Mouse (Mus musculus): ENCODE measurements at regions not wholly inside any gene's neighbourhood (a gene's known extent, or its start where the extent isn't known, plus 50 kb on each side); places are given as distances from the start of the nearest gene placed in this dataset.
A peak's percentile ranks its signal among the peaks of the same experiment; 100 is the strongest.

DNA sequence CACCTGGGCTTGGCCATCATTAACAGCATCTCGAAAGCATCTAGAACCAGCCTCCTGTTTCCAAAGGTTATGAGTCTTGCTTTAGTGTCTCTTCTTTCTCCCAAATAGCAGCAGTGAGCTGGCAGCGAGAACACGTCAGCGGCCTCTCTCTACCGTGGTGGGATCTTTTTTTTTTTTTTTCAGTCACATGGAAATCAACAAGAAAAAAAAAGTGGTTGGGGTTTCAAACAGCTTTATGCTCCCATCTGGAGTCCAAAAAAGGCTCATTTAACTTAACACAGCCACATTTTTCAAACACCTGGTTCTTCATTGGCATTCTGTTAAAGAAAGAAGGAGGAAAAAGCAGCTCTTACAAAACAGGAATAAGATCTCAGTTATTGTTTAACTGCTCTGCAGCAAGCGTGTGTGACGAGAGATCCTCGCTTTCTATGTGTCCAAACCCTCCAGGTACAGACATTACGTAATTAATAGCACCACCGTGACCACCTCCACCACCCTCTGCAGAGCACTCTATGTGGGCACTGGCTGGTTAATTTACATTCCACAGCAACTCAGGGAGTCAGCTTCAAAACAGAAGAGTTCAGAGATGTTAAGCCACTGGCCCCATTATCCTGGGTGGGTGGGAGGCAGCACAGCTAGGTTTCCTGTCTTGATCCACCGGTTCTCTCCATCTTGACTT lies 85.3 kb upstream of the Selenok start:
- WGBS: 64% methylated on average over 11 of the region's 11 CpGs
- no peak overlapping the region for H3K4me3 ChIP-seq (replicated peaks; ENCODE audit: low read length)
- peaks cover 2% of the 10 kb centered on the region; the same call in 1 of the 2 replicates for H3K9me3 ChIP-seq (replicated peaks; ENCODE audit: control insufficient read depth, low read length)
- no peak overlapping the region for H3K27ac ChIP-seq (ENCODE audit: low read length)
- H3K4me2 ChIP-seq (ENCODE audit: low read depth, low read length): no peak overlapping the region
- H3K4me1 ChIP-seq (ENCODE audit: control insufficient read depth, insufficient read depth, low read length): no peaks in the 10 kb centered on the region
- no peak for ATAC-seq (ENCODE audit: insufficient read depth, low FRiP score)
- H3K27me3 ChIP-seq (ENCODE audit: control insufficient read depth, insufficient read depth, low read length): no peaks in the 10 kb centered on the region
- H3K36me3 ChIP-seq (ENCODE audit: control insufficient read depth, insufficient read depth, low read length): no peaks in the 10 kb centered on the region
- H3K9ac ChIP-seq (ENCODE audit: low read length): no peak overlapping the region

DNA sequence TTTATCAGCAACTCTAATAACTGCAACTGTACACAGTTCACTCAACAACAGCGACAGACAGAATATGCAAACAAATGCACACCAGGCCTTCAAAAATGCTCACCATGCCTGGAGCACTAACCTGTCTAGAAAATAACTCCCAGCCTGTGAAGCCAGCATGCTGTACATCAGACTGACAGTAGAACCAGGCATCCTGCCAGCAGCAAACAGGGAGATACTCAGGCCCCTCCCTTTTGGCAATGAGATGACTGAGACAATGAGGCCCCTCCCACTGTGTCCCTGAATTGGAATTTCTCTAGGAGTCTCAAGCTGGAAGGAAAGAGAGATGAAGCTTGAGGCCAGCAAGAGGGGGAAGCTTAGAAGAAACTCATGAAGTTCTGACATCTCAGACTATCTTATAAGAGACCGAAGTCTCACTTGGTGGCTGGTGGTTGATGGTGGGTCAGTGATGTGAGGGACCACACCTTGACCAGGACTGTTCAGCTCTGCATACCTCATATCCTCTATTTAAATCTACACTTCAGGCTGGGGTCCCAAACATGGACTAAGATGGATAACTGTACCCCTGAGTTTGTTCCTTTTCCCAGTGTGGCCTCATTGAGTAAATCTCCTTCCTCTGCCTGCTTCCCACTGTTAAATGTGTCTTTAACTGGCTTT lies 72.6 kb upstream of the Selenok start:
- Histone ChIP-seq H3K4me1 (ENCODE audit: control insufficient read depth, insufficient read depth, low read length) (peaks cover 11% of the 10 kb centered on the region; the same call in 1 of the 2 replicates), H3K27me3 (ENCODE audit: control insufficient read depth, insufficient read depth, low read length) (no peaks in the 10 kb centered on the region; the same call in 1 of the 2 replicates), H3K4me3 (replicated peaks; ENCODE audit: low read length) (no peak overlapping the region), H3K4me2 (ENCODE audit: low read depth, low read length) (no peak overlapping the region), H3K27ac (ENCODE audit: low read length) (peak overlapping the region; percentile 25; the same call in 1 of the 2 replicates), H3K9ac (ENCODE audit: low read length) (no peak overlapping the region), H3K36me3 (ENCODE audit: control insufficient read depth, insufficient read depth, low read length) (no peaks in the 10 kb centered on the region), H3K9me3 (replicated peaks; ENCODE audit: control insufficient read depth, low read length) (no peaks in the 10 kb centered on the region)
- 68% methylated on average over 2 of the region's 2 CpGs for whole genome bisulfite sequencing
- peak; percentile 90 for ATAC-seq (ENCODE audit: insufficient read depth, low FRiP score)

DNA sequence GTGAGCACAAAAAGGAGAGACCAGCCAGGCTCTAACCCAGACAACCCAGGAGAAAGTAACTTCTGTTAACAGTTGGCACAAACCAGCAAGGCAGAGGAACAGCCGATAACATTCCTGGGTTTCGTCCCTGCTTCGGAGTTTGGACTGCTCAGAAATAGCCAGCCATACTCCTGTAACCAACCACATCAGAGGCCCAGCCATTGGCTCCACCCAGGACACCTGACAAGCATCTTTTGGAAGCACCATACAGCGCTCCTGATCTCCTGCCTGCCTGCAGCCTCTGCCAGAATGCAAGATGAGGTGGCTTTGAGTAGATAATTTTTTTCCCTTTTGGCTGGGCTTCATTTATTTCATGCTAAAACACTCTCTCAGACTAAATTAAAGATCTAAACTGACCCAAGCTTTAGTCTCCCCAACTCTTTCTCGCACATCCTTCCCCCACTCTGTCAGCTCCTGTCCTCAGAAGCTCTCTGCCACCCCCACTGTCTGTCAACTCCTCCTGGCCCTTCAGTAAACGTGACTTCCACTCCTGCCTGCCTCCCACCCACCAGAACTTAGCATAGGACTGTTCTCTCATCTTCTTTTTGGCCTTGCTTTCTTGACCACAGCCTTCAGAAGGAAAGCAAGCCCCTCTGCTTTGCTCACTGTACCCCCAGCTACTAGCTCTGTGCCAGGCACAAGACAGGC lies 72.0 kb upstream of the Selenok start:
- H3K9ac ChIP-seq (ENCODE audit: low read length): no peak overlapping the region
- no peak for ATAC-seq (ENCODE audit: insufficient read depth, low FRiP score)
- peak overlapping the region; percentile 25; the same call in 1 of the 2 replicates for H3K27ac ChIP-seq (ENCODE audit: low read length)
- no peak overlapping the region for H3K4me3 ChIP-seq (replicated peaks; ENCODE audit: low read length)
- no peaks in the 10 kb centered on the region for H3K27me3 ChIP-seq (ENCODE audit: control insufficient read depth, insufficient read depth, low read length)
- H3K36me3 ChIP-seq (ENCODE audit: control insufficient read depth, insufficient read depth, low read length): no peaks in the 10 kb centered on the region
- H3K4me2 ChIP-seq (ENCODE audit: low read depth, low read length): no peak overlapping the region
- H3K9me3 ChIP-seq (replicated peaks; ENCODE audit: control insufficient read depth, low read length): no peaks in the 10 kb centered on the region
- WGBS: 66% methylated on average over 6 of the region's 6 CpGs
- H3K4me1 ChIP-seq (ENCODE audit: control insufficient read depth, insufficient read depth, low read length): peaks cover 11% of the 10 kb centered on the region; the same call in 1 of the 2 replicates

DNA sequence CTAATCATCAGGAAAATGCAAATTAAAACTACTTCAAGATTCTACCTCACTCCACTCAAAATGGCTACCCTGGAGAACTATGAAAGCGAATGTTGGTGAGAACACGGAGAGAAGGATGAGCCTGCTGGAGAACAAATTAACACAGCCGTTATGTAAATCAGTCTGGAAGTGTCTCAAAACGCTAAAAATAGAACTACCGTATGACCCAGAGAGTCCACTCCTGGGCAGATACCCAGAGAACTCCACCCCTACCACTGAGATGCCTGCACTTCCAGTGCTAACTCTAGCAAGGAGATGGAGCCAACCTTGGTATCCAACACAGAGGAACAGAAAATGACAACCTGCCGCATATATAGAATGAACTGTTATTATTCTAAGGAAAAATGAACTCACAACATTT lies 67.2 kb upstream of the Selenok start:
- WGBS: 72% methylated on average over 6 of the region's 6 CpGs

DNA sequence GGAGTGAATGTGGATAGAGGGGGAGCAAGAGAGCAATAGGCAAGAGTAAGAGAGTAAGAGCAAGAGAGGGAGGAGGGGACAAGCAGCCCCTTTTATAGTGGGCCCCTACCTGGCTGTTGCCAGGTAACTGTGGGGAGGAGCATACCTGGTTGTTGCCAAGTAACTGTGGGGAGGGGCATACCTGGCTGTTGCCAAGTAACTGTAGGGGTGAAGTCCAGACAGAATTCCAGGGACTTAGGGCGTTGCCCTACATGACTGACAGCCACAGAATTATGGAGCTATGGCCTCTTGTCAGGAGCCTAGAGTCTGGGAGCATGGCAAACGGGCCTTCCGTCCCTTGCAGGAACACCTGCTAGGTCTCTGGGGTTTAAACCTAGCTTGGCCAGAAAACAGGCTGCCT lies 64.5 kb upstream of the Selenok start:
- ATAC-seq (ENCODE audit: insufficient read depth, low FRiP score): peak; percentile 71; the same call in 1 of the 2 replicates
- WGBS: 65% methylated on average over 3 of the region's 3 CpGs
- no peak overlapping the region for H3K4me2 ChIP-seq (ENCODE audit: low read depth, low read length)

More for the DNA sequence above, 67.2 kb upstream of the Selenok start:
- H3K9me3 ChIP-seq (replicated peaks; ENCODE audit: control insufficient read depth, low read length): no peaks in the 10 kb centered on the region
- no peak overlapping the region for H3K4me2 ChIP-seq (ENCODE audit: low read depth, low read length)
- peaks cover 1% of the 10 kb centered on the region; the same call in 1 of the 2 replicates for H3K4me1 ChIP-seq (ENCODE audit: control insufficient read depth, insufficient read depth, low read length)
- ATAC-seq (ENCODE audit: insufficient read depth, low FRiP score): no peak
- H3K27me3 ChIP-seq (ENCODE audit: control insufficient read depth, insufficient read depth, low read length): no peaks in the 10 kb centered on the region
- H3K9ac ChIP-seq (ENCODE audit: low read length): no peak overlapping the region
- no peak overlapping the region for H3K27ac ChIP-seq (ENCODE audit: low read length)
- H3K36me3 ChIP-seq (ENCODE audit: control insufficient read depth, insufficient read depth, low read length): no peaks in the 10 kb centered on the region
- H3K4me3 ChIP-seq (replicated peaks; ENCODE audit: low read length): no peak overlapping the region

DNA sequence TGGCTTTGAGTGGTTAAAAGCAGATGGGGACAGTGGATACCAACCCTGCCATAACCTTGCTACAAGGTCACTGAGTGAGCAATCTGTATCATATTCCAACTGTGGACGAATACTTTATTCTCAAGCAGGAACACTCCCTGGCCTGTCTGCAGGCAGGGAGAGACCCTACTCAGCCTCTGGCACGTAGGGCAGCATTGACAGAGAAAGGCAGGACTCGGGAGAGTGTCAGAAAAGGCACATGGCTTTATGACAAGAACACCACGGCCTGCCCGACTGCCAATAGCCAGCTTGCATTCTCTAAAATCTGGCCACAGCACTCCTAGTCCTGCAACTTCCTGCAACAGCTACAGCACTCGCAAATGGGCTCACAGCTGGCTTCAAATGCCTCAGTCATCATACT lies 63.3 kb upstream of the Selenok start:
- no peak for ATAC-seq (ENCODE audit: insufficient read depth, low FRiP score)
- Histone ChIP-seq H3K9me3 (replicated peaks; ENCODE audit: control insufficient read depth, low read length) (no peaks in the 10 kb centered on the region), H3K9ac (ENCODE audit: low read length) (no peak overlapping the region), H3K27ac (ENCODE audit: low read length) (no peak overlapping the region), H3K4me3 (replicated peaks; ENCODE audit: low read length) (no peak overlapping the region), H3K4me2 (ENCODE audit: low read depth, low read length) (no peak overlapping the region), H3K36me3 (ENCODE audit: control insufficient read depth, insufficient read depth, low read length) (no peaks in the 10 kb centered on the region), H3K27me3 (ENCODE audit: control insufficient read depth, insufficient read depth, low read length) (no peaks in the 10 kb centered on the region), H3K4me1 (ENCODE audit: control insufficient read depth, insufficient read depth, low read length) (no peaks in the 10 kb centered on the region)
- 75% methylated on average over 6 of the region's 6 CpGs for WGBS

More for the DNA sequence above, 64.5 kb upstream of the Selenok start:
- Histone ChIP-seq H3K9ac (ENCODE audit: low read length) (no peak overlapping the region), H3K4me1 (ENCODE audit: control insufficient read depth, insufficient read depth, low read length) (no peaks in the 10 kb centered on the region), H3K36me3 (ENCODE audit: control insufficient read depth, insufficient read depth, low read length) (no peaks in the 10 kb centered on the region), H3K27me3 (ENCODE audit: control insufficient read depth, insufficient read depth, low read length) (no peaks in the 10 kb centered on the region), H3K27ac (ENCODE audit: low read length) (no peak overlapping the region), H3K9me3 (replicated peaks; ENCODE audit: control insufficient read depth, low read length) (no peaks in the 10 kb centered on the region), H3K4me3 (replicated peaks; ENCODE audit: low read length) (no peak overlapping the region)

DNA sequence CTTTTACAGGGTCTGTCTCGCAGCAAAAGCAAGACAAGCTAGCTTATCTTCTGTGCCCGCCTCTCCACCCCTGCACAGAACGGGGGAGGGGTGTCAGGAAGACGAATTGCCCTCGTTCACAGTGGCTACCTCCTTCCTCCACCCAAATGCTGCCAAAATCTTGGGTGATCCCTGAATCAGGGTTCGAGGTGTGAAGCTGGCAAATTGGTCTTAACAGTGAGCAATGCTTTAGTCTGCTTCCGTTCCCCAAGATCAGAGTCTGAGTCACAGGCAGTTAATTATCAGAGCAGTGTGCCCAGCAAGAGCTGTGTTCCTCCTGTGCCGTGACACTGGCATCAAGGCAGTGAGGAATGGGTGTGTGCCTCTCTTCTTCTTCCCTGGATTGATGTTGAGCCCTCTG lies 58.4 kb upstream of the Selenok start:
- no peaks in the 10 kb centered on the region for H3K27me3 ChIP-seq (ENCODE audit: control insufficient read depth, insufficient read depth, low read length)
- no peaks in the 10 kb centered on the region for H3K4me1 ChIP-seq (ENCODE audit: control insufficient read depth, insufficient read depth, low read length)
- H3K4me2 ChIP-seq (ENCODE audit: low read depth, low read length): no peak overlapping the region
- no peaks in the 10 kb centered on the region for H3K9me3 ChIP-seq (replicated peaks; ENCODE audit: control insufficient read depth, low read length)
- no peak overlapping the region for H3K27ac ChIP-seq (ENCODE audit: low read length)
- no peak overlapping the region for H3K4me3 ChIP-seq (replicated peaks; ENCODE audit: low read length)
- 19% methylated on average over 8 of the region's 8 CpGs for WGBS
- H3K36me3 ChIP-seq (ENCODE audit: control insufficient read depth, insufficient read depth, low read length): no peaks in the 10 kb centered on the region
- ATAC-seq (ENCODE audit: insufficient read depth, low FRiP score): no peak
- H3K9ac ChIP-seq (ENCODE audit: low read length): no peak overlapping the region
